Mouse (Mus musculus): ENCODE measurements at regions not wholly inside any gene's neighbourhood (a gene's known extent, or its start where the extent isn't known, plus 50 kb on each side); places are given as distances from the start of the nearest gene placed in this dataset.
A peak's percentile ranks its signal among the peaks of the same experiment; 100 is the strongest.

- no peak for DNase-seq (ENCODE audit: low spot score)
- Histone ChIP-seq H3K27me3 (ENCODE audit: insufficient read depth, poor library complexity, severe bottlenecking) (no peaks in the 10 kb centered on the region), H3K4me3 (no peak overlapping the region), H3K9me3 (no peaks in the 10 kb centered on the region), H3K36me3 (no peaks in the 10 kb centered on the region), H3K27ac (no peak overlapping the region), H3K4me1 (replicated peaks) (peaks cover 20% of the 10 kb centered on the region)
- 95% methylated on average over 2 of the region's 2 CpGs for WGBS
Measured at GRCm38 (mm10) chr6:117256099-117256471, 87.8 kb downstream of the Cxcl12 start.

GRCm38 (mm10) chr6:117257591-117257990 is 89.3 kb downstream of the Cxcl12 start:
- H3K4me1 ChIP-seq (replicated peaks) = peaks cover 14% of the 10 kb centered on the region; the same call in 1 of the 2 replicates
- WGBS = 71% methylated on average over 4 of the region's 4 CpGs
- DNase-seq (ENCODE audit: low spot score) = no peak
- no peak overlapping the region for H3K27ac ChIP-seq
- no peaks in the 10 kb centered on the region for H3K36me3 ChIP-seq
- no peaks in the 10 kb centered on the region for H3K27me3 ChIP-seq (ENCODE audit: insufficient read depth, poor library complexity, severe bottlenecking)
- H3K4me3 ChIP-seq = no peak overlapping the region
- H3K9me3 ChIP-seq = no peaks in the 10 kb centered on the region

GRCm38 (mm10) chr6:117267906-117268305 is 99.6 kb downstream of the Cxcl12 start:
- H3K4me3 ChIP-seq = no peak overlapping the region
- no peaks in the 10 kb centered on the region for H3K36me3 ChIP-seq
- H3K9me3 ChIP-seq = no peaks in the 10 kb centered on the region
- H3K27ac ChIP-seq = no peak overlapping the region
- DNase-seq (ENCODE audit: low spot score) = no peak
- H3K27me3 ChIP-seq (ENCODE audit: insufficient read depth, poor library complexity, severe bottlenecking) = no peaks in the 10 kb centered on the region
- peaks cover 7% of the 10 kb centered on the region; the same call in 1 of the 2 replicates for H3K4me1 ChIP-seq (replicated peaks)
- whole genome bisulfite sequencing = 87% methylated on average over 1 of the region's 1 CpGs

GRCm38 (mm10) chr6:117268376-117268775 is 100.0 kb downstream of the Cxcl12 start:
- no peak overlapping the region for H3K27ac ChIP-seq
- peaks cover 7% of the 10 kb centered on the region; the same call in 1 of the 2 replicates for H3K4me1 ChIP-seq (replicated peaks)
- DNase-seq (ENCODE audit: low spot score) = no peak
- H3K36me3 ChIP-seq = no peaks in the 10 kb centered on the region
- WGBS = 86% methylated on average over 2 of the region's 2 CpGs
- H3K27me3 ChIP-seq (ENCODE audit: insufficient read depth, poor library complexity, severe bottlenecking) = no peaks in the 10 kb centered on the region
- H3K9me3 ChIP-seq = no peaks in the 10 kb centered on the region
- no peak overlapping the region for H3K4me3 ChIP-seq

- H3K36me3 ChIP-seq = no peaks in the 10 kb centered on the region
- no peak overlapping the region for H3K27ac ChIP-seq
- no peaks in the 10 kb centered on the region for H3K9me3 ChIP-seq
- peaks cover 7% of the 10 kb centered on the region; the same call in 1 of the 2 replicates for H3K4me1 ChIP-seq (replicated peaks)
- no peak overlapping the region for H3K4me3 ChIP-seq
- DNase-seq (ENCODE audit: low spot score) = no peak
- 77% methylated on average over 3 of the region's 3 CpGs for WGBS
- no peaks in the 10 kb centered on the region for H3K27me3 ChIP-seq (ENCODE audit: insufficient read depth, poor library complexity, severe bottlenecking)
Measured at GRCm38 (mm10) chr6:117270261-117270660, 101.9 kb downstream of the Cxcl12 start.

GRCm38 (mm10) chr6:117271562-117272226 is 103.4 kb downstream of the Cxcl12 start:
- DNase-seq (ENCODE audit: low spot score) = no peak

GRCm38 (mm10) chr6:117272227-117272955 is 104.1 kb downstream of the Cxcl12 start:
- no peaks in the 10 kb centered on the region for H3K27me3 ChIP-seq (ENCODE audit: insufficient read depth, poor library complexity, severe bottlenecking)
- H3K27ac ChIP-seq = no peak overlapping the region
- peaks cover 11% of the 10 kb centered on the region; the same call in 1 of the 2 replicates for H3K4me1 ChIP-seq (replicated peaks)
- no peaks in the 10 kb centered on the region for H3K9me3 ChIP-seq
- WGBS = 79% methylated on average over 9 of the region's 9 CpGs
- H3K4me3 ChIP-seq = no peak overlapping the region
- no peaks in the 10 kb centered on the region for H3K36me3 ChIP-seq
- DNase-seq (ENCODE audit: low spot score) = no peak

More at GRCm38 (mm10) chr6:117271562-117272226, 103.4 kb downstream of the Cxcl12 start:
- Histone ChIP-seq H3K27me3 (ENCODE audit: insufficient read depth, poor library complexity, severe bottlenecking) (no peaks in the 10 kb centered on the region), H3K4me1 (replicated peaks) (peaks cover 11% of the 10 kb centered on the region; the same call in 1 of the 2 replicates), H3K4me3 (no peak overlapping the region), H3K9me3 (no peaks in the 10 kb centered on the region), H3K36me3 (no peaks in the 10 kb centered on the region), H3K27ac (no peak overlapping the region)
- 83% methylated on average over 12 of the region's 12 CpGs for WGBS

- H3K27me3 ChIP-seq (ENCODE audit: insufficient read depth, poor library complexity, severe bottlenecking) = no peaks in the 10 kb centered on the region
- DNase-seq (ENCODE audit: low spot score) = no peak
- no peak overlapping the region for H3K4me3 ChIP-seq
- no peak overlapping the region for H3K27ac ChIP-seq
- WGBS = 92% methylated on average over 5 of the region's 5 CpGs
- no peaks in the 10 kb centered on the region for H3K36me3 ChIP-seq
- peaks cover 27% of the 10 kb centered on the region for H3K4me1 ChIP-seq (replicated peaks)
- no peaks in the 10 kb centered on the region for H3K9me3 ChIP-seq
Measured at GRCm38 (mm10) chr6:117275915-117276314, 107.6 kb downstream of the Cxcl12 start.

GRCm38 (mm10) chr6:117276850-117277249 is 108.5 kb downstream of the Cxcl12 start:
- H3K4me1 ChIP-seq (replicated peaks) = peaks cover 22% of the 10 kb centered on the region
- DNase-seq (ENCODE audit: low spot score) = no peak
- WGBS = 68% methylated on average over 3 of the region's 3 CpGs
- no peak overlapping the region for H3K4me3 ChIP-seq
- H3K27ac ChIP-seq = no peak overlapping the region
- H3K27me3 ChIP-seq (ENCODE audit: insufficient read depth, poor library complexity, severe bottlenecking) = no peaks in the 10 kb centered on the region
- no peaks in the 10 kb centered on the region for H3K36me3 ChIP-seq
- H3K9me3 ChIP-seq = no peaks in the 10 kb centered on the region

- no peaks in the 10 kb centered on the region for H3K9me3 ChIP-seq
- no peaks in the 10 kb centered on the region for H3K36me3 ChIP-seq
- H3K4me1 ChIP-seq (replicated peaks) = peaks cover 20% of the 10 kb centered on the region
- H3K27me3 ChIP-seq (ENCODE audit: insufficient read depth, poor library complexity, severe bottlenecking) = no peaks in the 10 kb centered on the region
- DNase-seq (ENCODE audit: low spot score) = no peak
- H3K27ac ChIP-seq = peak overlapping the region; percentile 64
- no peak overlapping the region for H3K4me3 ChIP-seq
Measured at GRCm38 (mm10) chr6:117279297-117279696, 111.0 kb downstream of the Cxcl12 start.

GRCm38 (mm10) chr6:117279786-117280411 is 111.6 kb downstream of the Cxcl12 start:
- peaks cover 20% of the 10 kb centered on the region for H3K4me1 ChIP-seq (replicated peaks)
- WGBS = 57% methylated on average over 14 of the region's 14 CpGs
- H3K36me3 ChIP-seq = no peaks in the 10 kb centered on the region
- H3K27me3 ChIP-seq (ENCODE audit: insufficient read depth, poor library complexity, severe bottlenecking) = no peaks in the 10 kb centered on the region
- H3K27ac ChIP-seq = peak overlapping the region; percentile 64
- DNase-seq (ENCODE audit: low spot score) = peak; percentile 12
- no peaks in the 10 kb centered on the region for H3K9me3 ChIP-seq
- no peak overlapping the region for H3K4me3 ChIP-seq

GRCm38 (mm10) chr6:117280911-117281310 is 112.6 kb downstream of the Cxcl12 start:
- H3K9me3 ChIP-seq = no peaks in the 10 kb centered on the region
- WGBS = 93% methylated on average over 3 of the region's 3 CpGs
- no peaks in the 10 kb centered on the region for H3K27me3 ChIP-seq (ENCODE audit: insufficient read depth, poor library complexity, severe bottlenecking)
- H3K4me3 ChIP-seq = no peak overlapping the region
- no peak for DNase-seq (ENCODE audit: low spot score)
- H3K27ac ChIP-seq = no peak overlapping the region
- H3K36me3 ChIP-seq = no peaks in the 10 kb centered on the region
- peaks cover 16% of the 10 kb centered on the region for H3K4me1 ChIP-seq (replicated peaks)

- H3K4me1 ChIP-seq (replicated peaks) = peaks cover 16% of the 10 kb centered on the region
- no peak for DNase-seq (ENCODE audit: low spot score)
- H3K36me3 ChIP-seq = no peaks in the 10 kb centered on the region
- WGBS = 86% methylated on average over 3 of the region's 3 CpGs
- no peaks in the 10 kb centered on the region for H3K27me3 ChIP-seq (ENCODE audit: insufficient read depth, poor library complexity, severe bottlenecking)
- no peak overlapping the region for H3K27ac ChIP-seq
- no peak overlapping the region for H3K4me3 ChIP-seq
- H3K9me3 ChIP-seq = no peaks in the 10 kb centered on the region
Measured at GRCm38 (mm10) chr6:117283616-117284015, 115.3 kb downstream of the Cxcl12 start.
